Mouse (Mus musculus) embryonic fibroblast, embryonic 13.5 days (primary cell): Measurements from ENCODE around the gene Higd2a. TPM values are rescaled to one million over a fixed set of nuclear protein-coding genes. Genes with fewer than 3 reads are reported as not detected.
A peak's percentile ranks its signal among the peaks of the same experiment; 100 is the strongest.

Experiments
- H3K27ac ChIP-seq: 2 replicates; pipeline ENCODE4 v1.5.1; 2012; ENCODE audit warnings: low read length, control low read depth, inconsistent platforms; ENCODE audit not compliant: insufficient read depth
- H3K4me1 ChIP-seq: 2 replicates; pipeline ENCODE4 v1.6.1; 2011; ENCODE audit warnings: low read length; ENCODE audit not compliant: control insufficient read depth, insufficient read depth
- H3K4me3 ChIP-seq: 2 replicates; pipeline ENCODE4 v1.5.1; 2011; ENCODE audit warnings: mild to moderate bottlenecking, control low read depth, low read length; ENCODE audit not compliant: insufficient read depth
- CTCF ChIP-seq: IDR thresholded peaks from 2 replicates; pipeline ENCODE4 v1.5.1; 2011; ENCODE audit warnings: mild to moderate bottlenecking, control low read depth, low read length, moderate library complexity, borderline replicate concordance; ENCODE audit not compliant: insufficient read depth
- POLR2A ChIP-seq: IDR thresholded peaks from 2 replicates; pipeline ENCODE4 v1.6.1; 2011; ENCODE audit warnings: low read depth, mild to moderate bottlenecking, control low read depth, low read length, moderate library complexity
- polyA plus RNA-seq: library from polyadenylated mRNA; stranded (reverse); fragments of >200 nt; gene quantifications from 2 replicates; pipeline ENCODE4 v1.2.4, GENCODE M21; 2011; ENCODE audit warnings: low read depth; ENCODE audit not compliant: missing spikeins, insufficient read length

Gene Higd2a
- polyA plus RNA-seq, 1 experiment, result 79.3 TPM

DNA sequence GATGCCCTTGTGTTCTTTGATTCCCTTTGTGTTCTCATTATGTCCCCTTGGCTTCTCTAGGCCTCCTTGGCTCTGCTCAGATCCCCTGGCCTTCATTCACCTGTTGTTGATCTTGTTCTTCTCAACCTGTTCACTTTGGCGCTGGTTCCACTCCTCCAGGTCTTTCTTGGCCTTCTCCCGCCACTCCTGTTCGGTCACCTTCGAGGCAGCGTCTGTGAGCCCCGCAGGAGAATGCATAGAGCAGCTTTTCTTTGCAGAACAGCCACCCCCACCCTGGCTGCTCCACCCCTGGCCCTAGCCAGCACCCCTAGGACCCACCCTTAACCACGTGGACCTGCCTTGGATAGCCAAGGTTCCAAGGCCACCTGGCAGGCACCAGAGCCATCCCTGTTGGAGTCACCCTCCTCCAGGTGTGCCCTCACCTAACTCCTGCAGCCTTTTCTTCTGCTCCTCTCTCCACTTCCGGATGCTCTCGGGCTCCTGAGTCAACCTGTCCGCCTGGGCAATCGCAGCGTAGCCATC is 8.7 kb downstream of the Higd2a start:
- no peaks in the 10 kb centered on the region; the same call in 1 of the 2 replicates for H3K4me1 ChIP-seq
- no peak overlapping the region for H3K27ac ChIP-seq
- no peak for TF ChIP-seq CTCF
- TF ChIP-seq POLR2A, result no peak
- H3K4me3 ChIP-seq, result no peak overlapping the region

DNA sequence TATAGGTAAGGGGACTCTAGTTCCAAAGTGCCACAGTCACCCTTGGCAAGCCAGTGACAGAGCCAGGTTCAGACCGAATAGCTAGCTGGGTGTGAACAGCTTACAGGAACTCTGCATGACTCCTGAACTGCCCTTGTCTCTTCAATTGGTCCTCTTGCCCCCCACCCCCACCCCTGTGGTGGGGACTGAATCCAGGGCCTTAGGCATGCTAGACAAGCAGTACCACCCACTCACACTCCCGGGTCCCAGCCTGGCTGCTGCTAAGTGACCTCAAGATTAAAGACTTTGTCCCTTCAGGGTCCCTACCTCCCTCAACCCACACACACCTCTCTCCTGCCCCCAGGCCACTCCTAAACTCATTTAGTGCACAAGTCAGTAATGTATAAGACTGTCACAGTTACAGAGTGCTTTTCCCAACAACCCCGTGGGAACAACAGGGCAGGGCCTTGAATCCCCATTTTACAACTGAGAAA is 12.7 kb downstream of the Higd2a start:
- H3K4me1 ChIP-seq, result peaks cover 8% of the 10 kb centered on the region; the same call in 1 of the 2 replicates
- no peak for TF ChIP-seq POLR2A
- TF ChIP-seq CTCF, result no peak
- H3K4me3 ChIP-seq, result no peak overlapping the region
- no peak overlapping the region for H3K27ac ChIP-seq

DNA sequence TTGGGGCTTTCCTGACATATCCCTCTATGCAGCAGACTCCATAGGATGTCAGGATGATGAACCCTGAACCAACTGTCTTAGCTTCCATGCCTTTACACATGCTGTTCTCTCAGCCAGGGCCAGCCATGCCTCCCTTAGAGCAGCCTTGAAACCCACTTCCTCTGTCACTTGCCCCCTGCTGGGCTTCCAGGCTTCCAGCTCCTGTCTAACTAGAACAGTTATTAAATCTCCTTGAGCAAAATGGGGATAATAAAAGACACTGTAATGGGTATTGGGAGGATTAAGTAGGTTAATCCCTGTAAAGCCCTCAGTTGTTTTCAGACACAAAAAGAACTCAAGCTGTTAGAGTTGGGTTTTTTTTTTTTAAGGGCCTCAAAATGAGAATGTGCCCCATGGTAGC is 13.5 kb downstream of the Higd2a start:
- H3K4me1 ChIP-seq, result peaks cover 12% of the 10 kb centered on the region
- H3K4me3 ChIP-seq, result no peak overlapping the region
- TF ChIP-seq CTCF, result no peak
- TF ChIP-seq POLR2A, result no peak
- no peak overlapping the region for H3K27ac ChIP-seq

DNA sequence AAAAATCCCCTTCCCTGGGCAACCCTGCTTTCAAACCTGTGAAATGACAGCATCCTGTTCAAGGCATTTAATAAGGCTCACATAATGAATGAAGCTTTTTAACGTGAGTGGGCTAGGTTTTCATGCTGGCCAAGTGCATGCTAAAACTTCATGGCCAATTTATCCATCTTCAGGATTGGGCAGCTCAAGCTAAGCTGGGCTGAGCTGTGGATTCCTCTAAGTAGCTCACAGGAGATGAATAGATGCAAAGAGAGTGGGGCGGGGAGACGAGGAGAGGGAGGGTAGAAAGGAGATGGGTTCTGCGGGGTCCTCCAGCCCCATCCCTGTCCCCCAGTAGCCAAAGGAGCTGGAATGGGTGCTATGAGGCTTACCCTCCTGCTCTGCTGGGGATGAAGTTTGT is 14.2 kb downstream of the Higd2a start:
- TF ChIP-seq CTCF (no peak), POLR2A (no peak)
- no peak overlapping the region for H3K4me3 ChIP-seq
- no peak overlapping the region for H3K27ac ChIP-seq
- peaks cover 16% of the 10 kb centered on the region for H3K4me1 ChIP-seq

DNA sequence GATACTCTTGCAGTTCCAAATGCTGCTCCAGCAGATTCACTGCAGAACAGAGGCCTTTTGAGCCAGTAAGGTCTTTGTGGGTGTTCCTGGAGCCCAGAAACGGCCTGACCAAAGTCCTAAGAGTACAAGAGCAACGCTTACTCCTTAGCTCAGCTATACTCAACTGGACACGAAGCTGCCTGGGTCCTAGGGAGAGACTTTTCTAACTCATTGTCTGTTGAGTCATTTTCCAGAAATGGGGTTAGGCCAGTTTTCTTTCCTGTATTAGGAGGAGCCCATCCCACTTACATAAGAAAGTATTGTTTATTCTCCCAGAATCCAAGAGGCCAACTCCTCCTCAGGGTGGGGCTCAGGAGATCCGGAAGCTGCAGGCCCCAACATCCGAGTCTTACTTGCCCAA is 15.4 kb downstream of the Higd2a start:
- Histone ChIP-seq H3K4me3 (no peak overlapping the region), H3K27ac (peak overlapping the region; percentile 28; the same call in 1 of the 2 replicates), H3K4me1 (peaks cover 18% of the 10 kb centered on the region)
- TF ChIP-seq CTCF (no peak), POLR2A (0 out of 2 replicates have a peak, but pooled peaks have one; percentile 11)

DNA sequence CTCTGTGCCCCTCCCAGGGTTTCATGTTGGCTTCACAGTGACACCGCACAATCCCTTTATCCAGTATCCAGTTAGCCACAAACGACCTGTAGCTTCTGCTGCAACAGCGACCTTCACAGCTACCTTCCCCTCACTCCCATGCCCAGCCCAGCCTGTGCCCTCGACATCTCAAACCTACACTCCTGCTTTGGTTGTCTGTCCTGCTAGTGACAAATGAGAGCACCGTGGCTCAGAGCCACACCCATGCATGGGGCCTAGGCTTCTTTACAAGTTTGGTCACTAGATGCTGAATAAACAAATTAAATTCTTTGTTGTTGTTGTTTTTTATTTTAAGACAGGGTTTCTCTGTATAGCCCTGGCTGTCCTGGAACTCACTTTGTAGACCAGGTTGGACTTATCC is 17.2 kb downstream of the Higd2a start:
- Histone ChIP-seq H3K27ac (no peak overlapping the region), H3K4me3 (no peak overlapping the region), H3K4me1 (peaks cover 18% of the 10 kb centered on the region)
- TF ChIP-seq POLR2A (no peak), CTCF (no peak)

DNA sequence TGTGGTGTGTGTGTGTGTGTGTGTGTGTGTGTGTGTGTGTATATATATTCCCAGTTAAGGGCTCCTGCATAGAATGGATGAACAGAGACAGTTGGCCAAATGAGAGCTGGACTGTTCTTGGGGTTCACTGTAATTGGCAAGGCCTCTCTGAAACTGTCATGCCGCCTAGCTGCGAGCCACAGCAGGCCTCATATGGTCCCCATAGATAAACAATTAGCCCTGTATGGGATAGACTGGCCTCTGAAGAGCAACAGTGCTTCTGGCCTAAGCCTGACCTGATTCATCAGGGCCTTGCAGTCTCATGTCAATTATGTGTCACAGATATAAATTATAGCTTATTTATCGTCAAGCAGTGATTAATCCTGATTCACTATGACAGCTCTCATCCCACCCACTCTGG is 18.0 kb downstream of the Higd2a start:
- peak overlapping the region; percentile 32; the same call in 1 of the 2 replicates for H3K27ac ChIP-seq
- H3K4me1 ChIP-seq, result peaks cover 18% of the 10 kb centered on the region
- no peak overlapping the region for H3K4me3 ChIP-seq
- no peak for TF ChIP-seq CTCF
- no peak for TF ChIP-seq POLR2A

DNA sequence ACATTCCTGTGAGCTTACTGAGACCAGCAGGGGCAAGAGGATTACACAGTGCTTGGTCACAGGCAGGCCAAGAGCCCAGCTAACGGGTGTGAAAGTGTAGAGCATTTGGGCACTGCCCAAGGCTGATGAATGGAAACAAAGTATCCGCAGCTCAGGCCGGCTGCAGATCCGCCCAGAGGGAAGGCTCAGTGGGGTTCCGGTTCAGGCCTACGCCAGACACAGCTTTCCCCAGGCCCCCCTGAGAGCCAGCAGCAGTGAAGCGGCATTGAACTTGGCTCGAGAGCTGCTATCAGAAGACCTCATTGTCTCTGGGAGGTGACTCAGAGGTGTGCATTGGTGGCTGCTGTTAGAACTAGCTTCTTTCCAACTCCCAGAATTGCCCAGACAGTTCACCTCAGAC is 18.7 kb downstream of the Higd2a start:
- Histone ChIP-seq H3K4me1 (peaks cover 18% of the 10 kb centered on the region), H3K27ac (peak overlapping the region; percentile 39), H3K4me3 (no peak overlapping the region)
- no peak for TF ChIP-seq CTCF

DNA sequence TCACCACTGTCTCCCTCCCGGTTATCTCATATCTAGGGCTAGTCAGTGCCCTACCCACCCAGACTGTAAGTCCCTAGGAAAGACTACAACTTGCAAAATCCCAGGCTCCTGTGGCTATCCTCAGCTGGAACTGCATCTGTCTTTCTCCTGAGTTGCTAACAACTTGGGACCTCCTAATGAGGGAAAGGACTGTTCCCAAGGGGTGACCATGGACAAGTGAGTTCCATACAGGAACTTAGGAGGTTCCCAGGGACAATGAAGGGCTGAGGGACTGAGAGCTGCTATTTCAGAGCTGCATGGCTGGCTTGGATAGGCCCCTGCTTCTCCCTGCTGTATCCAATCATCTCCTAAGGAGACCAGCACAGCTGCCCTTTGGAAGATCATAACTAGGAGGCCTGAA is 19.3 kb downstream of the Higd2a start:
- TF ChIP-seq CTCF (no peak), POLR2A (no peak)
- no peak overlapping the region for H3K4me3 ChIP-seq
- peaks cover 18% of the 10 kb centered on the region for H3K4me1 ChIP-seq
- H3K27ac ChIP-seq, result peak overlapping the region; percentile 39

DNA sequence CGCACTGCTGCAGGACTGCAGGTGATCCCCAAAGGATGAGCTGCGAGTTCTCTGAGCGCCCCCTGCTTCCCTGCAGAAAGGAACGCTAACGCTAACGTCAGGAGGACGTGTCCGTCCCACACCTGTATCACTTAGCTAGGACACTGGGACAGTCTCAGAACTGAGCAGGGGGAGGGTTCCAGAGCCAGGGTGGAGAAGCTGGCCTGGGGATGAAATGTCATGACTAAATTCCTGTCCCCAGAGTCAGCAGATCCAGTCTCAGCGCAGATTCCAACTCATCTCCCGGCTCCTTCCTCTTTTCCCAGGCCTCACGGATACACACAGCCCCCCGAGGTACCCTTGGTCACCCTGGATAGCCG is 20.6 kb downstream of the Higd2a start:
- no peak for TF ChIP-seq POLR2A
- Histone ChIP-seq H3K4me1 (peaks cover 14% of the 10 kb centered on the region), H3K27ac (peak overlapping the region; percentile 44; the same call in 1 of the 2 replicates), H3K4me3 (peak overlapping the region; percentile 83)
